Mouse (Mus musculus) forebrain, embryonic 16.5 days (tissue): ENCODE measurements at regions not wholly inside any gene's neighbourhood (a gene's known extent, or its start where the extent isn't known, plus 50 kb on each side); places are given as distances from the start of the nearest gene placed in this dataset.

Experiments
- ATAC-seq: fragments of 200-750 bp; cut with Nextera tagmentation; 2 replicates; pipeline ENCODE4 v1.8.0; 2017; ENCODE audit warnings: mild to moderate bottlenecking, moderate library complexity
- H3K27ac ChIP-seq: fragments of 300-500 bp; sonication (generic); 2 replicates; pipeline ENCODE4 v1.5.1; 2014; ENCODE audit warnings: low read length, control low read depth
- H3K27me3 ChIP-seq: fragments of 300-500 bp; sonication (generic); replicated peaks from 2 replicates; pipeline ENCODE4 v1.6.1; 2014; ENCODE audit warnings: low read length; ENCODE audit not compliant: control insufficient read depth, insufficient read depth
- H3K36me3 ChIP-seq: fragments of 300-500 bp; sonication (generic); 2 replicates; pipeline ENCODE4 v1.6.1; 2014; ENCODE audit not compliant: control insufficient read depth, insufficient read depth
- H3K4me1 ChIP-seq: fragments of 300-500 bp; sonication (generic); replicated peaks from 2 replicates; pipeline ENCODE4 v1.6.1; 2014; ENCODE audit warnings: low read length; ENCODE audit not compliant: control insufficient read depth, insufficient read depth
- H3K4me2 ChIP-seq: fragments of 300-500 bp; sonication (generic); 2 replicates; pipeline ENCODE4 v1.6.1; 2014; ENCODE audit warnings: mild to moderate bottlenecking, low read length, control low read depth
- H3K4me3 ChIP-seq: fragments of 300-500 bp; sonication (generic); replicated peaks from 2 replicates; pipeline ENCODE4 v1.5.1; 2014; ENCODE audit warnings: mild to moderate bottlenecking, low read length, control low read depth
- H3K9ac ChIP-seq: fragments of 300-500 bp; sonication (generic); replicated peaks from 2 replicates; pipeline ENCODE4 v1.6.1; 2014; ENCODE audit warnings: low read depth, low read length, control low read depth
- H3K9me3 ChIP-seq: fragments of 300-500 bp; sonication (generic); 2 replicates; pipeline ENCODE4 v1.6.1; 2016; ENCODE audit warnings: low read length; ENCODE audit not compliant: control insufficient read depth
- WGBS: fragments of 180-500 bp; shearing (Covaris S2); extraction: QIAGEN DNeasy Blood & Tissue Kit; methylation state at CpG from one replicate; pipeline ENCODE4 v1.1.7; 2014; 5-methylcytosine and 5-hydroxymethylcytosine counted together

- ATAC-seq, result peak; percentile 41; the same call in 1 of the 2 replicates
- H3K9ac ChIP-seq, result no peak overlapping the region
- peaks cover 6% of the 10 kb centered on the region for H3K9me3 ChIP-seq
- no peaks in the 10 kb centered on the region for H3K36me3 ChIP-seq
- no peak overlapping the region for H3K4me2 ChIP-seq
- H3K27me3 ChIP-seq, result no peaks in the 10 kb centered on the region
- H3K4me3 ChIP-seq, result no peak overlapping the region
- WGBS, result 49% methylated on average over 8 of the region's 8 CpGs
- 0 out of 2 replicates have a peak, but pooled peaks cover 3% of the 10 kb centered on the region for H3K4me1 ChIP-seq
- H3K27ac ChIP-seq, result no peak overlapping the region
Observed at GRCm38 (mm10) chr8:35020480-35020879, 745.1 kb upstream of the Gm19410 start.

- ATAC-seq, result peak; percentile 70
- Histone ChIP-seq H3K9ac (no peak overlapping the region), H3K9me3 (peaks cover 6% of the 10 kb centered on the region), H3K4me3 (no peak overlapping the region), H3K4me1 (0 out of 2 replicates have a peak, but pooled peaks cover 3% of the 10 kb centered on the region), H3K27ac (no peak overlapping the region), H3K36me3 (no peaks in the 10 kb centered on the region), H3K27me3 (no peaks in the 10 kb centered on the region), H3K4me2 (no peak overlapping the region)
- WGBS, result 54% methylated on average over 6 of the region's 6 CpGs
Observed at GRCm38 (mm10) chr8:35022649-35023048, 742.9 kb upstream of the Gm19410 start.

DNA sequence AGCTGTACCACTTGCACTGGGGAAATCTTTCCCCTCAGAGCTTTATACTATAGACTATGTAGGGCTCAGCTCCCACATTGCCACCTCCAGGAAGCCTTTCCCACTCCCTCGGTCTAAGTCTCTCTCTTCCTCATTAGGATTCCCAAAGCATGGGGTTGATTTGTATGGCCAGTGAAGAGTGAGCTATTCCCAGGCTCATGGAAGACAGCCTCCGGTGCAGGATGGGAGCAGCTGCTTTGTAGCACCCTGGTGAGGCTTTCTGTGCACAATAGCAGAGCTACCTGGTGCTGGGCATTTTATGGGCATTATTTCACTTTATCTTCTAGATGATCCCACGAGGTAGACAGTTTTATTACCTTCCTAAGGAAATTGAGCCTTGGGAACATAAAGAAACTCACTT lies 717.8 kb upstream of the Gm19410 start:
- H3K27me3 ChIP-seq, result no peaks in the 10 kb centered on the region
- 60% methylated on average over 3 of the region's 3 CpGs for WGBS

GRCm38 (mm10) chr8:35053444-35053843 lies 712.1 kb upstream of the Gm19410 start:
- no peaks in the 10 kb centered on the region for H3K36me3 ChIP-seq
- no peaks in the 10 kb centered on the region for H3K9me3 ChIP-seq
- ATAC-seq, result no peak
- no peaks in the 10 kb centered on the region for H3K4me1 ChIP-seq
- 90% methylated on average over 4 of the region's 4 CpGs for WGBS
- H3K27me3 ChIP-seq, result no peaks in the 10 kb centered on the region
- H3K4me3 ChIP-seq, result no peak overlapping the region
- H3K4me2 ChIP-seq, result no peak overlapping the region
- H3K9ac ChIP-seq, result no peak overlapping the region
- H3K27ac ChIP-seq, result no peak overlapping the region

More for the DNA sequence above, 717.8 kb upstream of the Gm19410 start:
- no peak overlapping the region for H3K27ac ChIP-seq
- H3K9me3 ChIP-seq, result no peaks in the 10 kb centered on the region
- no peak overlapping the region for H3K4me3 ChIP-seq
- no peaks in the 10 kb centered on the region for H3K4me1 ChIP-seq
- no peak for ATAC-seq
- H3K9ac ChIP-seq, result no peak overlapping the region
- no peak overlapping the region for H3K4me2 ChIP-seq
- H3K36me3 ChIP-seq, result no peaks in the 10 kb centered on the region

DNA sequence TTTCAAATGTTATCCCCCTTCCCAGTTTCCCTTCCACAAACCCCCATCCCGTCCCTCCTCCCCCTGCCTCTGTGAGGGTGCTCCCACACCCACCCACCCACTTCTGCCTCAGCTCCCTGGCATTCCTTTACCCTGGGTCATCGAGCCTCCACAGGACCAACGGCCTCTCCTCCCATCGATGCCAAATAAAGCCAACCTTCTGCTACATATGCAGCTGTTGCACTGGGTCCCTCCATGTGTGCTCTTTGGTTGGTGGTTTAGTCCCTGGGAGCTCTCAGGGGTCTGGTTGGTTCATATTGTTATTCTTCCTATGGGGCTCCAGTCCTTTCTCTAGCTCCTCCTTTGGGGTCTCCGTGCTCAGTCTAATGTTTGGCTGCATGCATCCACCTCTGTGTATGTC lies 704.5 kb upstream of the Gm19410 start:
- ATAC-seq, result no peak
- Histone ChIP-seq H3K27ac (no peak overlapping the region), H3K4me1 (no peaks in the 10 kb centered on the region), H3K4me2 (no peak overlapping the region), H3K4me3 (no peak overlapping the region), H3K27me3 (no peaks in the 10 kb centered on the region), H3K9ac (no peak overlapping the region), H3K36me3 (no peaks in the 10 kb centered on the region), H3K9me3 (no peaks in the 10 kb centered on the region)
- WGBS, result 87% methylated on average over 5 of the region's 5 CpGs

- Histone ChIP-seq H3K4me1 (0 out of 2 replicates have a peak, but pooled peaks cover 5% of the 10 kb centered on the region), H3K27ac (no peak overlapping the region), H3K9ac (no peak overlapping the region), H3K27me3 (no peaks in the 10 kb centered on the region), H3K4me2 (no peak overlapping the region), H3K36me3 (no peaks in the 10 kb centered on the region), H3K4me3 (no peak overlapping the region), H3K9me3 (no peaks in the 10 kb centered on the region)
- ATAC-seq, result no peak
- WGBS, result 98% methylated on average over 2 of the region's 2 CpGs
Observed at GRCm38 (mm10) chr8:35068228-35068627, 697.4 kb upstream of the Gm19410 start.

GRCm38 (mm10) chr8:35070246-35070989 lies 695.2 kb upstream of the Gm19410 start:
- ATAC-seq, result no peak
- 62% methylated on average over 7 of the region's 7 CpGs for WGBS
- H3K36me3 ChIP-seq, result no peaks in the 10 kb centered on the region

GRCm38 (mm10) chr8:35075971-35076370 lies 689.6 kb upstream of the Gm19410 start:
- Histone ChIP-seq H3K4me3 (no peak overlapping the region), H3K4me1 (no peaks in the 10 kb centered on the region), H3K27ac (no peak overlapping the region), H3K27me3 (no peaks in the 10 kb centered on the region), H3K9ac (no peak overlapping the region), H3K9me3 (no peaks in the 10 kb centered on the region), H3K36me3 (no peaks in the 10 kb centered on the region), H3K4me2 (no peak overlapping the region)
- ATAC-seq, result no peak
- 51% methylated on average over 10 of the region's 10 CpGs for WGBS

More at GRCm38 (mm10) chr8:35070246-35070989, 695.2 kb upstream of the Gm19410 start:
- Histone ChIP-seq H3K4me3 (no peak overlapping the region), H3K4me1 (0 out of 2 replicates have a peak, but pooled peaks cover 5% of the 10 kb centered on the region), H3K9me3 (no peaks in the 10 kb centered on the region), H3K27me3 (no peaks in the 10 kb centered on the region), H3K27ac (no peak overlapping the region), H3K9ac (no peak overlapping the region), H3K4me2 (no peak overlapping the region)

DNA sequence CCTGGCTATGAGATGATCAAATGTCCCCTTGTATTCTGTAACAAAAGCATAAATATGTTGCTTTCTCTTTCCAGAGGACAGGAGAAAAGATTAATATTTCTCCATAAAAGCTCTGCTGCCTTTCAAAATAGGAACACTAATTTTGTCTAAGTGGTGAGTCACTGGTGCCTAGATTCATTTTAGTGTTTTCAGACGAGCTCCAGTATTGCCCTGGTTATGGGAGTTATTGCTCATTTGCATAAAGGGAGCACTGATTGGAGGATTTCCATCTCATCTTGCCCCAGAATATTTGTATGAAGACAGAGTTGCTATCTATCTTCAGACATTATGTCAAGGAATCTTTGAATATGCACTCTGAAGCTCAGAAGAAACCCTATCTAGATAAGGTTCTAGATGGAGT lies 682.4 kb upstream of the Gm19410 start:
- Histone ChIP-seq H3K36me3 (no peaks in the 10 kb centered on the region), H3K4me2 (no peak overlapping the region), H3K4me3 (no peak overlapping the region), H3K9ac (no peak overlapping the region), H3K27me3 (no peaks in the 10 kb centered on the region), H3K27ac (no peak overlapping the region), H3K4me1 (no peaks in the 10 kb centered on the region), H3K9me3 (no peaks in the 10 kb centered on the region)
- ATAC-seq, result no peak
- 53% methylated on average over 1 of the region's 1 CpGs for WGBS
